23 mouse cellular contexts compared by ENCODE assay signal in genomic region chr10:19960831-19961380, GRCm38 (mm10). TPM values are rescaled to one million over a fixed set of nuclear protein-coding genes. Genes with fewer than 3 reads are reported as not detected.
DNase-seq lines count a peak whose midpoint lies in the region; ATAC-seq lines count a peak whose summit lies in the region.
"Had no signal": no experiment of that assay in that cellular context is flagged by ENCODE, and none has a peak within 500 bp of the region (broad histone marks: within the 10 kb centered on the region; RNA-seq: fewer than 3 reads in every experiment).

No protein-coding gene starts in this region.

- no peaks in the 10 kb centered on the region for H3K27me3 ChIP-seq in midbrain, embryonic 11.5 days (ENCODE audit: control insufficient read depth, insufficient read depth, low read length)
- H3K27me3 ChIP-seq in midbrain, embryonic 10.5 days (ENCODE audit: low read depth, poor library complexity, severe bottlenecking) = no peaks in the 10 kb centered on the region
- H3K27me3 ChIP-seq in hindbrain, embryonic 12.5 days = no peaks in the 10 kb centered on the region
- H3K27me3 ChIP-seq: embryonic facial prominence, embryonic 15.5 days; heart, embryonic 13.5 days; hindbrain, embryonic 13.5 days had no signal

- peak; percentile 44 for DNase-seq in CD4-positive, CD25-positive, alpha-beta regulatory T cell, adult 2 months (ENCODE audit: low read depth, low spot score)
- DNase-seq in midbrain, embryonic 11.5 days (ENCODE audit: low spot score, missing footprints) = peak; percentile 75
- DNase-seq in midbrain, embryonic 10.5 days (ENCODE audit: low spot score) = no peak
- peak; percentile 28 for DNase-seq in hindlimb bud, embryonic 11.5 days (ENCODE audit: extremely low spot score, low read depth, low spot score)
- DNase-seq in layer of hippocampus, adult 8-10 months (ENCODE audit: low spot score in 2 of 2) = no peak
- DNase-seq: adrenal gland, postnatal 14 days; B cell, adult 2 months; cerebellum, adult 11-12 months; cerebellum, adult 9-10 months; cerebellum, postnatal 36 days; gastrocnemius, postnatal 36 days; heart, adult 11 months; heart, postnatal 4 days; kidney, adult 11 months had no signal

- H3K36me3 ChIP-seq in midbrain, embryonic 11.5 days (ENCODE audit: control insufficient read depth, insufficient read depth, low read length) = no peaks in the 10 kb centered on the region
- H3K36me3 ChIP-seq in midbrain, embryonic 10.5 days = no peaks in the 10 kb centered on the region
- no peaks in the 10 kb centered on the region for H3K36me3 ChIP-seq in hindbrain, embryonic 12.5 days
- H3K36me3 ChIP-seq: embryonic facial prominence, embryonic 15.5 days; forebrain, embryonic 10.5 days; heart, embryonic 13.5 days; hindbrain, embryonic 13.5 days had no signal

- ATAC-seq in CD4-positive, CD25-positive, alpha-beta regulatory T cell, adult 4 months = no peak
- no peak for ATAC-seq in midbrain, embryonic 11.5 days (ENCODE audit: low FRiP score)
- ATAC-seq in hindbrain, embryonic 12.5 days (ENCODE audit: low FRiP score) = no peak
- ATAC-seq: forebrain, embryonic 14.5 days; hindbrain, postnatal 0 days had no signal

- no peaks in the 10 kb centered on the region for H3K4me1 ChIP-seq in midbrain, embryonic 11.5 days (ENCODE audit: control insufficient read depth, insufficient read depth, low read length)
- H3K4me1 ChIP-seq in midbrain, embryonic 10.5 days = 0 out of 2 replicates have a peak, but pooled peaks cover 6% of the 10 kb centered on the region
- H3K4me1 ChIP-seq in hindbrain, embryonic 12.5 days = no peaks in the 10 kb centered on the region
- H3K4me1 ChIP-seq: hindbrain, embryonic 13.5 days had no signal

- no peak overlapping the region for H3K4me2 ChIP-seq in midbrain, embryonic 11.5 days
- no peak overlapping the region for H3K4me2 ChIP-seq in hindbrain, embryonic 12.5 days (replicated peaks)
- H3K4me2 ChIP-seq: embryonic facial prominence, embryonic 15.5 days; heart, embryonic 13.5 days; hindbrain, embryonic 13.5 days had no signal

- H3K4me3 ChIP-seq in midbrain, embryonic 11.5 days (ENCODE audit: low read depth, low read length) = no peak overlapping the region
- no peak overlapping the region for H3K4me3 ChIP-seq in midbrain, embryonic 10.5 days
- H3K4me3 ChIP-seq in hindbrain, embryonic 12.5 days = no peak overlapping the region
- H3K4me3 ChIP-seq: embryonic facial prominence, embryonic 15.5 days; erythroblast, embryonic 14.5 days; forebrain, embryonic 10.5 days; heart, embryonic 13.5 days; hindbrain, embryonic 13.5 days had no signal

- no peak overlapping the region for H3K27ac ChIP-seq in midbrain, embryonic 11.5 days (ENCODE audit: low read depth, low read length)
- H3K27ac ChIP-seq in midbrain, embryonic 10.5 days (replicated peaks) = no peak overlapping the region
- no peak overlapping the region for H3K27ac ChIP-seq in hindbrain, embryonic 12.5 days
- H3K27ac ChIP-seq: embryonic facial prominence, embryonic 15.5 days; forebrain, embryonic 10.5 days; heart, embryonic 13.5 days; hindbrain, embryonic 13.5 days; hindbrain, postnatal 0 days had no signal

- 83% methylated on average over 6 of the region's 6 CpGs for WGBS in midbrain, embryonic 11.5 days
- WGBS in midbrain, embryonic 10.5 days = 84% methylated on average over 6 of the region's 6 CpGs
- 81% methylated on average over 6 of the region's 6 CpGs for WGBS in hindbrain, embryonic 12.5 days

- H3K9ac ChIP-seq in midbrain, embryonic 11.5 days (ENCODE audit: low read length) = no peak overlapping the region
- no peak overlapping the region for H3K9ac ChIP-seq in hindbrain, embryonic 12.5 days
- H3K9ac ChIP-seq: embryonic facial prominence, embryonic 15.5 days; heart, embryonic 13.5 days; hindbrain, embryonic 13.5 days had no signal

- H3K9me3 ChIP-seq in midbrain, embryonic 11.5 days (ENCODE audit: control insufficient read depth, low read length) = no peaks in the 10 kb centered on the region
- no peaks in the 10 kb centered on the region for H3K9me3 ChIP-seq in midbrain, embryonic 10.5 days (replicated peaks)
- H3K9me3 ChIP-seq in hindbrain, embryonic 12.5 days (replicated peaks) = no peaks in the 10 kb centered on the region
- H3K9me3 ChIP-seq: embryonic facial prominence, embryonic 15.5 days; forebrain, embryonic 10.5 days; heart, embryonic 13.5 days; hindbrain, embryonic 13.5 days had no signal

RNA-seq across cellular contexts. Expression of gene Map3k5, which starts 26.6 kb away (rescaled TPM):
- 10 to 100 TPM; 13.6 to 14.5 TPM for polyA plus RNA-seq in CD4-positive, CD25-positive, alpha-beta regulatory T cell, adult 4 months (2017; shearing (Covaris generic))
- polyA plus RNA-seq in midbrain, embryonic 11.5 days (2014; fragmentation: Nextera tagmentation; extraction: Ambion mirVana) = 0.51 and 1.0 TPM in 2 replicates
- polyA plus RNA-seq in midbrain, embryonic 10.5 days (2016; fragmentation: Nextera tagmentation; extraction: Ambion mirVana) = 0.32 and 0.34 TPM in 2 replicates
- 10 to 100 TPM; 24.6 to 33.6 (median 24.8) TPM for total RNA-seq in layer of hippocampus, adult 8-10 months (2022)
- polyA plus RNA-seq in hindbrain, embryonic 12.5 days (2016; fragmentation: Nextera tagmentation; extraction: Ambion mirVana) = 1.3 TPM in 2 replicates
- polyA plus RNA-seq: erythroblast, embryonic 14.5 days had no signal

RNA-seq across cellular contexts. Expression of gene Pex7, which starts 53.4 kb away (rescaled TPM):
- polyA plus RNA-seq in CD4-positive, CD25-positive, alpha-beta regulatory T cell, adult 4 months (2017; shearing (Covaris generic)) = 1 to 10 TPM; 3.0 to 5.1 TPM
- polyA plus RNA-seq in midbrain, embryonic 11.5 days (2014; fragmentation: Nextera tagmentation; extraction: Ambion mirVana) = 33.4 and 33.6 TPM in 2 replicates
- 31.2 and 33.1 TPM in 2 replicates for polyA plus RNA-seq in midbrain, embryonic 10.5 days (2016; fragmentation: Nextera tagmentation; extraction: Ambion mirVana)
- total RNA-seq in layer of hippocampus, adult 8-10 months (2022) = 10 to 100 TPM; 20.8 to 24.8 (median 23.2) TPM
- polyA plus RNA-seq in hindbrain, embryonic 12.5 days (2016; fragmentation: Nextera tagmentation; extraction: Ambion mirVana) = 29.3 and 30.1 TPM in 2 replicates

Comparison
In these comparisons a context has a peak if more than half of its experiments do, and no peak if none do; other contexts are left out.
1. DNase-seq: peak in CD4-positive, CD25-positive, alpha-beta regulatory T cell, adult 2 months (single experiment), midbrain, embryonic 11.5 days (single experiment) and hindlimb bud, embryonic 11.5 days (single experiment); none in midbrain, embryonic 10.5 days (single experiment) and layer of hippocampus, adult 8-10 months (0 of 2).